In the genomic region with DNA sequence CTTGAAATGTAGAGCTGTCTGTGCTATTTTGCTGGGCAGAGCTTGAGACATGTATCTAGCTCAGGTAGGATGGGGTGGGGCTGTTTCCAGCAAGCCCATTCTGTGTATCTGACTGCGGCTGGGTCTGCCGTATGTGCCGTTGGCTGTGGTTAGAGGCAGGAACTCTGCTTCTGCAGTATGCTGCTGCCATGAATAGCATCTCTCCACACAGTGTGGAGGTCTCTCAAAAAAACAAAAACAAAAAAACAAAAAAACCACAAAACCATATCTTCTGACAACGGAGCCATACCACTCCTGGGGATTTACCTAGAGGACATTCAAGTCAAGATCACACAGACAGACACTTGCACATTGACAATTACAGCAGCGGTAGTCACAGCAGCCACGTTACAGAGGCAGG, we compare ENCODE assay signal across 9 mouse cellular contexts.
A peak's percentile ranks its signal among the peaks of the same experiment; 100 is the strongest.
DNase-seq lines count a peak whose midpoint lies in the region; ATAC-seq lines count a peak whose summit lies in the region.
"Had no signal": no experiment of that assay in that cellular context is flagged by ENCODE, and none has a peak within 500 bp of the region (broad histone marks: within the 10 kb centered on the region; RNA-seq: fewer than 3 reads in every experiment).

No protein-coding gene starts in this region.

- DNase-seq in midbrain, embryonic 14.5 days = no peak
- DNase-seq in midbrain, embryonic 11.5 days (ENCODE audit: low spot score, missing footprints) = no peak
- peak; percentile 72 for DNase-seq in thymus, postnatal 4 days
- DNase-seq in neural tube, embryonic 10.5 days (ENCODE audit: extremely low spot score, low spot score) = no peak
- DNase-seq in retina, postnatal 1 day = no peak

- H3K36me3 ChIP-seq in midbrain, embryonic 14.5 days (ENCODE audit: control insufficient read depth, insufficient read depth, low read length) = no peaks in the 10 kb centered on the region
- no peaks in the 10 kb centered on the region for H3K36me3 ChIP-seq in midbrain, embryonic 11.5 days (ENCODE audit: control insufficient read depth, insufficient read depth, low read length)

- no peak overlapping the region for H3K4me3 ChIP-seq in midbrain, embryonic 14.5 days (replicated peaks; ENCODE audit: low read depth, low read length)
- no peak overlapping the region for H3K4me3 ChIP-seq in midbrain, embryonic 11.5 days (ENCODE audit: low read depth, low read length)
- H3K4me3 ChIP-seq: limb, embryonic 15.5 days had no signal

- H3K4me2 ChIP-seq in midbrain, embryonic 14.5 days (ENCODE audit: low read length) = no peak overlapping the region
- no peak overlapping the region for H3K4me2 ChIP-seq in midbrain, embryonic 11.5 days
- H3K4me2 ChIP-seq: limb, embryonic 15.5 days had no signal

- WGBS in midbrain, embryonic 14.5 days = 85% methylated on average over 6 of the region's 6 CpGs
- WGBS in midbrain, embryonic 11.5 days = 92% methylated on average over 6 of the region's 6 CpGs

- H3K27ac ChIP-seq in midbrain, embryonic 14.5 days (replicated peaks; ENCODE audit: low read depth, low read length) = 0 out of 2 replicates have a peak overlapping the region, but pooled peaks have one; percentile 26
- H3K27ac ChIP-seq in midbrain, embryonic 11.5 days (ENCODE audit: low read depth, low read length) = no peak overlapping the region
- H3K27ac ChIP-seq: limb, embryonic 15.5 days had no signal

- ATAC-seq in midbrain, embryonic 14.5 days (ENCODE audit: low FRiP score, low TSS enrichment) = no peak
- ATAC-seq in midbrain, embryonic 11.5 days (ENCODE audit: low FRiP score) = no peak
- peak; percentile 36; the same call in 1 of the 2 replicates for ATAC-seq in granulocyte monocyte progenitor cell, adult 5-6 weeks (replicated peaks; ENCODE audit: poor library complexity, severe bottlenecking)
- ATAC-seq in monocyte, adult 5-6 weeks (replicated peaks; ENCODE audit: insufficient number of reproducible peaks, low FRiP score, low TSS enrichment, poor library complexity, severe bottlenecking) = peak; percentile 54; the same call in 1 of the 2 replicates
- ATAC-seq: forebrain, embryonic 14.5 days had no signal

- no peak overlapping the region for H3K9ac ChIP-seq in midbrain, embryonic 14.5 days (replicated peaks; ENCODE audit: low read length)
- no peak overlapping the region for H3K9ac ChIP-seq in midbrain, embryonic 11.5 days (ENCODE audit: low read length)
- H3K9ac ChIP-seq: limb, embryonic 15.5 days had no signal

- peaks cover 42% of the 10 kb centered on the region for H3K4me1 ChIP-seq in midbrain, embryonic 14.5 days (ENCODE audit: control insufficient read depth, insufficient read depth, low read length)
- H3K4me1 ChIP-seq in midbrain, embryonic 11.5 days (ENCODE audit: control insufficient read depth, insufficient read depth, low read length) = peaks cover 12% of the 10 kb centered on the region

- H3K9me3 ChIP-seq in midbrain, embryonic 14.5 days (ENCODE audit: control insufficient read depth, low read length) = no peaks in the 10 kb centered on the region
- H3K9me3 ChIP-seq in midbrain, embryonic 11.5 days (ENCODE audit: control insufficient read depth, low read length) = no peaks in the 10 kb centered on the region
- H3K9me3 ChIP-seq: limb, embryonic 15.5 days had no signal

- no peaks in the 10 kb centered on the region for H3K27me3 ChIP-seq in midbrain, embryonic 14.5 days (ENCODE audit: control insufficient read depth, insufficient read depth, low read length)
- no peaks in the 10 kb centered on the region for H3K27me3 ChIP-seq in midbrain, embryonic 11.5 days (ENCODE audit: control insufficient read depth, insufficient read depth, low read length)
- H3K27me3 ChIP-seq: limb, embryonic 15.5 days had no signal

Comparison
In these comparisons a context has a peak if more than half of its experiments do, and no peak if none do; other contexts are left out.
1. ATAC-seq: peak in granulocyte monocyte progenitor cell, adult 5-6 weeks (single experiment) and monocyte, adult 5-6 weeks (single experiment); none in midbrain, embryonic 14.5 days (single experiment) and midbrain, embryonic 11.5 days (single experiment).